Mouse (Mus musculus): ENCODE measurements around the gene Klk8.
A peak's percentile ranks its signal among the peaks of the same experiment; 100 is the strongest.

Gene Klk8

GRCm38 (mm10) chr7:43797333-43797769, at the start of gene Klk8:
Gene Klk8 (plus strand): TSS chr7:43797577.
- DNase-seq = peak; percentile 55

GRCm38 (mm10) chr7:43747788-43748187, 49.6 kb upstream of the Klk8 start:
- DNase-seq = peak; percentile 73

- no peak for DNase-seq
Observed at GRCm38 (mm10) chr7:43752806-43753205, 44.6 kb upstream of the Klk8 start.

- no peak for DNase-seq
Observed at GRCm38 (mm10) chr7:43766484-43766883, 30.9 kb upstream of the Klk8 start.

- no peak for DNase-seq
Observed at GRCm38 (mm10) chr7:43768597-43768996, 28.8 kb upstream of the Klk8 start, which contains the start of gene Klk12. Gene Klk12 (plus strand): TSS chr7:43768897.

GRCm38 (mm10) chr7:43769636-43770035, 27.7 kb upstream of the Klk8 start:
- DNase-seq = no peak

GRCm38 (mm10) chr7:43770701-43771100, 26.7 kb upstream of the Klk8 start:
- no peak for DNase-seq

- no peak for DNase-seq
Observed at GRCm38 (mm10) chr7:43771916-43772315, 25.5 kb upstream of the Klk8 start.

- DNase-seq = no peak
Observed at GRCm38 (mm10) chr7:43772901-43773300, 24.5 kb upstream of the Klk8 start.

- no peak for DNase-seq
Observed at GRCm38 (mm10) chr7:43774364-43774763, 23.0 kb upstream of the Klk8 start, which contains the start of gene Klk11. Gene Klk11 (plus strand): TSS chr7:43774604.

GRCm38 (mm10) chr7:43774802-43775201, 22.6 kb upstream of the Klk8 start:
- DNase-seq = no peak

GRCm38 (mm10) chr7:43775311-43776057, 21.9 kb upstream of the Klk8 start:
- DNase-seq = no peak

GRCm38 (mm10) chr7:43776506-43776905, 20.9 kb upstream of the Klk8 start:
- no peak for DNase-seq

GRCm38 (mm10) chr7:43777423-43777822, 20.0 kb upstream of the Klk8 start:
- no peak for DNase-seq

GRCm38 (mm10) chr7:43778176-43778970, 19.0 kb upstream of the Klk8 start:
- DNase-seq = no peak

- DNase-seq = no peak
Observed at GRCm38 (mm10) chr7:43780241-43780640, 17.1 kb upstream of the Klk8 start.

- peak; percentile 10 for DNase-seq
Observed at GRCm38 (mm10) chr7:43780746-43781145, 16.6 kb upstream of the Klk8 start, which contains the start of gene Klk10. Gene Klk10 (plus strand): TSS chr7:43781035.

- DNase-seq = no peak
Observed at GRCm38 (mm10) chr7:43781541-43781940, 15.8 kb upstream of the Klk8 start.

- peak; percentile 92 for DNase-seq
Observed at GRCm38 (mm10) chr7:43782275-43783265, 14.8 kb upstream of the Klk8 start.

GRCm38 (mm10) chr7:43785286-43785685, 12.1 kb upstream of the Klk8 start:
- peak; percentile 25 for DNase-seq

GRCm38 (mm10) chr7:43788096-43788495, 9.3 kb upstream of the Klk8 start:
- DNase-seq = no peak

- no peak for DNase-seq
Observed at GRCm38 (mm10) chr7:43789295-43789694, 8.1 kb upstream of the Klk8 start.

GRCm38 (mm10) chr7:43791591-43791990, 5.8 kb upstream of the Klk8 start, which contains the start of gene Klk9:
Gene Klk9 (plus strand): TSS chr7:43791891.
- no peak for DNase-seq
